Mouse (Mus musculus): Measurements from ENCODE around the gene Glyatl3. TPM values are rescaled to one million over a fixed set of nuclear protein-coding genes. Genes with fewer than 3 reads are reported as not detected.

Gene Glyatl3
- polyA plus RNA-seq, 1 experiment = not detected

GRCm38 (mm10) chr17:40879528-40879923 lies 34.6 kb downstream of the Glyatl3 start:
- H3K4me1 ChIP-seq (ENCODE audit: control insufficient read depth, insufficient read depth, insufficient read length, low read length) = peaks cover 9% of the 10 kb centered on the region
- H3K27ac ChIP-seq (replicated peaks; ENCODE audit: low read depth, low read length) = peak overlapping the region; percentile 46
- peak overlapping the region; percentile 97 for H3K4me3 ChIP-seq (ENCODE audit: insufficient read depth, low read depth, low read length)

GRCm38 (mm10) chr17:40877741-40878140 lies 36.4 kb downstream of the Glyatl3 start:
- Histone ChIP-seq H3K4me3 (ENCODE audit: insufficient read depth, low read depth, low read length) (peak overlapping the region; percentile 43), H3K27ac (replicated peaks; ENCODE audit: low read depth, low read length) (no peak overlapping the region), H3K4me1 (ENCODE audit: control insufficient read depth, insufficient read depth, insufficient read length, low read length) (peaks cover 9% of the 10 kb centered on the region)

GRCm38 (mm10) chr17:40875568-40875967 lies 38.6 kb downstream of the Glyatl3 start:
- Histone ChIP-seq H3K27ac (replicated peaks; ENCODE audit: low read depth, low read length) (no peak overlapping the region), H3K4me3 (ENCODE audit: insufficient read depth, low read depth, low read length) (no peak overlapping the region), H3K4me1 (ENCODE audit: control insufficient read depth, insufficient read depth, insufficient read length, low read length) (peaks cover 9% of the 10 kb centered on the region)

GRCm38 (mm10) chr17:40874701-40875100 lies 39.4 kb downstream of the Glyatl3 start:
- Histone ChIP-seq H3K4me1 (ENCODE audit: control insufficient read depth, insufficient read depth, insufficient read length, low read length) (peaks cover 9% of the 10 kb centered on the region), H3K4me3 (ENCODE audit: insufficient read depth, low read depth, low read length) (no peak overlapping the region), H3K27ac (replicated peaks; ENCODE audit: low read depth, low read length) (no peak overlapping the region)

- Histone ChIP-seq H3K27ac (replicated peaks; ENCODE audit: low read depth, low read length) (no peak overlapping the region), H3K4me1 (ENCODE audit: control insufficient read depth, insufficient read depth, insufficient read length, low read length) (peaks cover 9% of the 10 kb centered on the region), H3K4me3 (ENCODE audit: insufficient read depth, low read depth, low read length) (no peak overlapping the region)
These were observed 40.6 kb downstream of the Glyatl3 start for GRCm38 (mm10) chr17:40873582-40874011.

- Histone ChIP-seq H3K4me1 (ENCODE audit: control insufficient read depth, insufficient read depth, insufficient read length, low read length) (peaks cover 1% of the 10 kb centered on the region), H3K27ac (replicated peaks; ENCODE audit: low read depth, low read length) (no peak overlapping the region), H3K4me3 (ENCODE audit: insufficient read depth, low read depth, low read length) (no peak overlapping the region)
These were observed 41.5 kb downstream of the Glyatl3 start for GRCm38 (mm10) chr17:40872626-40873025.

GRCm38 (mm10) chr17:40868952-40869747 lies 45.0 kb downstream of the Glyatl3 start:
- H3K27ac ChIP-seq (replicated peaks; ENCODE audit: low read depth, low read length) = no peak overlapping the region
- no peaks in the 10 kb centered on the region; the same call in 1 of the 2 replicates for H3K4me1 ChIP-seq (ENCODE audit: control insufficient read depth, insufficient read depth, insufficient read length, low read length)
- no peak overlapping the region for H3K4me3 ChIP-seq (ENCODE audit: insufficient read depth, low read depth, low read length)

GRCm38 (mm10) chr17:40855065-40855464 lies 59.1 kb downstream of the Glyatl3 start:
- Histone ChIP-seq H3K4me3 (ENCODE audit: insufficient read depth, low read depth, low read length) (no peak overlapping the region), H3K27ac (replicated peaks; ENCODE audit: low read depth, low read length) (no peak overlapping the region), H3K4me1 (ENCODE audit: control insufficient read depth, insufficient read depth, insufficient read length, low read length) (no peaks in the 10 kb centered on the region)

Other genes starting within 250 kb of the Glyatl3 start
- gene Esp1, start 187.2 kb downstream of the Glyatl3 start, polyA plus RNA-seq (2012; ENCODE audit: insufficient read depth, insufficient read length, missing spikeins) = not detected in 2 replicates
- not detected in 2 replicates for gene Crisp2, start 107.3 kb downstream of the Glyatl3 start, polyA plus RNA-seq (2012; ENCODE audit: insufficient read depth, insufficient read length, missing spikeins)
- gene Rhag, start 103.2 kb downstream of the Glyatl3 start, polyA plus RNA-seq (2012; ENCODE audit: insufficient read depth, insufficient read length, missing spikeins) = not detected in 2 replicates
- gene 9130008F23Rik, start 33.8 kb downstream of the Glyatl3 start, polyA plus RNA-seq (2012; ENCODE audit: insufficient read depth, insufficient read length, missing spikeins) = 0.48 and 0.58 TPM in 2 replicates
- 160 and 162 TPM in 2 replicates for gene Mut, start 20.3 kb upstream of the Glyatl3 start, polyA plus RNA-seq (2012; ENCODE audit: insufficient read depth, insufficient read length, missing spikeins)
- 2.7 and 3.5 TPM in 2 replicates for gene Cenpq, start 20.7 kb upstream of the Glyatl3 start, polyA plus RNA-seq (2012; ENCODE audit: insufficient read depth, insufficient read length, missing spikeins)